Mouse (Mus musculus): Measurements from ENCODE around the gene Smtn. TPM values are rescaled to one million over a fixed set of nuclear protein-coding genes. Genes with fewer than 3 reads are reported as not detected.

Gene Smtn
- 100 to 1,000 TPM in 1 of 2 experiments, 10 to 100 TPM in 1; 70.3 to 119 TPM for total RNA-seq (2021)
- long read RNA-seq, experiment 1, transcript Smtn-201 (9 exons, 1,747 nt): major isoform, 125 of 172 reads
- long read RNA-seq, experiment 1, transcript Smtn-202 (21 exons, 3,335 nt): minor isoform, 9 of 172 reads
- long read RNA-seq, experiment 1, partial matches to known transcripts: 18 of 172 reads
- long read RNA-seq, experiment 1, other reads (novel, unspliced or antisense): 17 of 172 reads
- long read RNA-seq, experiment 2, transcript Smtn-201 (9 exons, 1,747 nt): major isoform, 100 of 142 reads
- long read RNA-seq, experiment 2, transcript Smtn-202 (21 exons, 3,335 nt): minor isoform, 7 of 142 reads
- long read RNA-seq, experiment 2, partial matches to known transcripts: 27 of 142 reads
- long read RNA-seq, experiment 2, other reads (novel, unspliced or antisense): 7 of 142 reads

- no peak for TF ChIP-seq CTCF (IDR thresholded peaks at IDR 0.05)
- peak; percentile 20 for DNase-seq
- peak within 1 kb of the TSS; percentile 93 for H3K27ac ChIP-seq
- intact Hi-C loops (cut with DNase I): no loop called here
- H3K4me3 ChIP-seq: peak within 1 kb of the TSS; percentile 71
These were observed at the start of gene Smtn for GRCm38 (mm10) chr11:3540451-3541085. TSS of gene Smtn (minus strand) at chr11:3540612.

GRCm38 (mm10) chr11:3588036-3588672, 47.7 kb upstream of the Smtn start:
- TF ChIP-seq CTCF (IDR thresholded peaks at IDR 0.05): no peak
- no peak overlapping the region for H3K4me3 ChIP-seq
- no peak overlapping the region for H3K27ac ChIP-seq
- no peak for DNase-seq
- intact Hi-C loops (cut with DNase I): no loop called here

- Histone ChIP-seq H3K4me3 (no peak overlapping the region), H3K27ac (no peak overlapping the region)
- intact Hi-C loops (cut with DNase I): no loop called here
- no peak for DNase-seq
- TF ChIP-seq CTCF (IDR thresholded peaks at IDR 0.05): no peak
These were observed 46.9 kb upstream of the Smtn start for GRCm38 (mm10) chr11:3587350-3587749.

GRCm38 (mm10) chr11:3585983-3586618, 45.7 kb upstream of the Smtn start:
- TF ChIP-seq CTCF (IDR thresholded peaks at IDR 0.05): no peak
- Histone ChIP-seq H3K4me3 (no peak overlapping the region), H3K27ac (no peak overlapping the region)
- intact Hi-C loops (cut with DNase I): no loop called here
- DNase-seq: no peak

GRCm38 (mm10) chr11:3583127-3583526, 42.7 kb upstream of the Smtn start:
- Histone ChIP-seq H3K27ac (peak overlapping the region; percentile 12; the same call in 1 of the 2 replicates), H3K4me3 (no peak overlapping the region)
- DNase-seq: no peak
- no peak for TF ChIP-seq CTCF (IDR thresholded peaks at IDR 0.05)
- intact Hi-C loops (cut with DNase I): no loop called here

GRCm38 (mm10) chr11:3581908-3582307, 41.5 kb upstream of the Smtn start:
- intact Hi-C loops (cut with DNase I): no loop called here
- no peak for TF ChIP-seq CTCF (IDR thresholded peaks at IDR 0.05)
- Histone ChIP-seq H3K27ac (peak overlapping the region; percentile 31; the same call in 1 of the 2 replicates), H3K4me3 (no peak overlapping the region)
- no peak for DNase-seq

- no peak for TF ChIP-seq CTCF (IDR thresholded peaks at IDR 0.05)
- DNase-seq: no peak
- Histone ChIP-seq H3K27ac (0 out of 2 replicates have a peak overlapping the region, but pooled peaks have one; percentile 12), H3K4me3 (no peak overlapping the region)
- intact Hi-C loops (cut with DNase I): no loop called here
These were observed 40.1 kb upstream of the Smtn start for GRCm38 (mm10) chr11:3580306-3581084.

- Histone ChIP-seq H3K4me3 (no peak overlapping the region), H3K27ac (no peak overlapping the region)
- DNase-seq: no peak
- intact Hi-C loops (cut with DNase I): no loop called here
- no peak for TF ChIP-seq CTCF (IDR thresholded peaks at IDR 0.05)
These were observed 37.8 kb upstream of the Smtn start for GRCm38 (mm10) chr11:3578050-3578725.

- peak; percentile 42 for DNase-seq
- no peak overlapping the region for H3K4me3 ChIP-seq
- TF ChIP-seq CTCF (IDR thresholded peaks at IDR 0.05): no peak
- peak overlapping the region; percentile 87 for H3K27ac ChIP-seq
- intact Hi-C loops (cut with DNase I): no loop called here
These were observed 34.8 kb upstream of the Smtn start for GRCm38 (mm10) chr11:3575238-3575637.

GRCm38 (mm10) chr11:3573092-3573491, 32.7 kb upstream of the Smtn start:
- H3K27ac ChIP-seq: peak overlapping the region; percentile 87
- peak; percentile 77 for DNase-seq
- intact Hi-C loops (cut with DNase I): loop anchor here (5.0 kb wide), 1 partner anchor 36 kb away; no protein-coding TSS in a partner anchor
- H3K4me3 ChIP-seq: no peak overlapping the region
- TF ChIP-seq CTCF (IDR thresholded peaks at IDR 0.05): no peak

GRCm38 (mm10) chr11:3572181-3572580, 31.8 kb upstream of the Smtn start:
- no peak for TF ChIP-seq CTCF (IDR thresholded peaks at IDR 0.05)
- no peak for DNase-seq
- no peak overlapping the region for H3K4me3 ChIP-seq
- intact Hi-C loops (cut with DNase I): loop anchor here (5.0 kb wide), 1 partner anchor 35 kb away; no protein-coding TSS in a partner anchor
- peak overlapping the region; percentile 87 for H3K27ac ChIP-seq

Data from gastrocnemius, adult 2 months (tissue).